Mouse (Mus musculus) embryonic facial prominence, embryonic 15.5 days (tissue): Measurements from ENCODE around the gene Efna5. TPM values are rescaled to one million over a fixed set of nuclear protein-coding genes. Genes with fewer than 3 reads are reported as not detected.

Experiments
- ATAC-seq: fragments of 200-750 bp; cut with Nextera tagmentation; 2 replicates; pipeline ENCODE4 v1.8.0; 2017; ENCODE audit warnings: low read depth, moderate TSS enrichment; ENCODE audit not compliant: insufficient number of reproducible peaks, low FRiP score, low TSS enrichment
- H3K27ac ChIP-seq: fragments of 300-500 bp; sonication (generic); replicated peaks from 2 replicates; pipeline ENCODE4 v1.5.1; 2015; ENCODE audit warnings: mild to moderate bottlenecking, inconsistent platforms
- H3K27me3 ChIP-seq: fragments of 300-500 bp; sonication (generic); 2 replicates; pipeline ENCODE4 v1.6.1; 2015; ENCODE audit warnings: inconsistent platforms
- H3K36me3 ChIP-seq: fragments of 300-500 bp; sonication (generic); 2 replicates; pipeline ENCODE4 v1.6.1; 2015; ENCODE audit warnings: mild to moderate bottlenecking, inconsistent platforms
- H3K4me1 ChIP-seq: fragments of 300-500 bp; sonication (generic); 2 replicates; pipeline ENCODE4 v1.6.1; 2015; ENCODE audit warnings: inconsistent platforms
- H3K4me2 ChIP-seq: fragments of 300-500 bp; sonication (generic); replicated peaks from 2 replicates; pipeline ENCODE4 v1.6.1; 2015; ENCODE audit warnings: mild to moderate bottlenecking, inconsistent platforms
- H3K4me3 ChIP-seq: fragments of 300-500 bp; sonication (generic); replicated peaks from 2 replicates; pipeline ENCODE4 v1.5.1; 2015; ENCODE audit warnings: mild to moderate bottlenecking, inconsistent platforms
- H3K9ac ChIP-seq: fragments of 300-500 bp; sonication (generic); 2 replicates; pipeline ENCODE4 v1.6.1; 2015; ENCODE audit warnings: inconsistent platforms
- H3K9me3 ChIP-seq: fragments of 300-500 bp; sonication (generic); replicated peaks from 2 replicates; pipeline ENCODE4 v1.6.1; 2016; ENCODE audit warnings: inconsistent platforms
- WGBS: fragments of 180-500 bp; shearing (Covaris S2); methylation state at CpG from one replicate; pipeline ENCODE4 v1.1.7; 2015; 5-methylcytosine and 5-hydroxymethylcytosine counted together
- polyA plus RNA-seq: library from polyadenylated mRNA; unstranded; fragments of >200 nt; fragmentation: Nextera tagmentation; extraction: Ambion mirVana; gene quantifications from 2 replicates; pipeline ENCODE4 v1.2.1, GENCODE M21; 2015

The Efna5 gene
- polyA plus RNA-seq, 1 experiment from 2014 or later: 71.9 TPM

GRCm38 (mm10) chr17:62624804-62625645 is 256.1 kb downstream of the Efna5 start:
- Histone ChIP-seq H3K4me1 (peaks cover 16% of the 10 kb centered on the region), H3K27me3 (no peaks in the 10 kb centered on the region), H3K9ac (no peak overlapping the region), H3K4me3 (no peak overlapping the region), H3K27ac (no peak overlapping the region), H3K9me3 (no peaks in the 10 kb centered on the region), H3K36me3 (no peaks in the 10 kb centered on the region), H3K4me2 (no peak overlapping the region)
- WGBS: 57% methylated on average over 8 of the region's 8 CpGs
- ATAC-seq: no peak

- Histone ChIP-seq H3K4me1 (peaks cover 16% of the 10 kb centered on the region), H3K36me3 (no peaks in the 10 kb centered on the region), H3K27ac (no peak overlapping the region), H3K4me2 (no peak overlapping the region), H3K4me3 (no peak overlapping the region), H3K9me3 (no peaks in the 10 kb centered on the region), H3K9ac (no peak overlapping the region), H3K27me3 (no peaks in the 10 kb centered on the region)
- ATAC-seq: no peak
- 76% methylated on average over 3 of the region's 3 CpGs for whole genome bisulfite sequencing
Observed at GRCm38 (mm10) chr17:62623224-62623623, 257.9 kb downstream of the Efna5 start.

GRCm38 (mm10) chr17:62622481-62622880 is 258.6 kb downstream of the Efna5 start:
- no peaks in the 10 kb centered on the region for H3K36me3 ChIP-seq
- ATAC-seq: no peak
- 85% methylated on average over 4 of the region's 4 CpGs for WGBS

GRCm38 (mm10) chr17:62615159-62615558 is 266.0 kb downstream of the Efna5 start:
- no peak for ATAC-seq
- Histone ChIP-seq H3K27me3 (no peaks in the 10 kb centered on the region), H3K27ac (no peak overlapping the region), H3K9me3 (no peaks in the 10 kb centered on the region), H3K9ac (no peak overlapping the region), H3K4me2 (no peak overlapping the region), H3K36me3 (no peaks in the 10 kb centered on the region), H3K4me3 (no peak overlapping the region), H3K4me1 (peaks cover 14% of the 10 kb centered on the region; the same call in 1 of the 2 replicates)
- 62% methylated on average over 6 of the region's 6 CpGs for WGBS

More at GRCm38 (mm10) chr17:62622481-62622880, 258.6 kb downstream of the Efna5 start:
- peaks cover 16% of the 10 kb centered on the region for H3K4me1 ChIP-seq
- H3K27me3 ChIP-seq: no peaks in the 10 kb centered on the region
- H3K4me3 ChIP-seq: no peak overlapping the region
- no peaks in the 10 kb centered on the region for H3K9me3 ChIP-seq
- H3K4me2 ChIP-seq: no peak overlapping the region
- H3K9ac ChIP-seq: no peak overlapping the region
- H3K27ac ChIP-seq: no peak overlapping the region

GRCm38 (mm10) chr17:62614708-62615107 is 266.4 kb downstream of the Efna5 start:
- peaks cover 14% of the 10 kb centered on the region; the same call in 1 of the 2 replicates for H3K4me1 ChIP-seq
- no peaks in the 10 kb centered on the region for H3K9me3 ChIP-seq
- H3K27me3 ChIP-seq: no peaks in the 10 kb centered on the region
- no peak overlapping the region for H3K4me3 ChIP-seq
- ATAC-seq: no peak
- H3K4me2 ChIP-seq: peak overlapping the region; percentile 10; the same call in 1 of the 2 replicates
- no peak overlapping the region for H3K9ac ChIP-seq
- no peak overlapping the region; the same call in 1 of the 2 replicates for H3K27ac ChIP-seq
- WGBS: 19% methylated on average over 6 of the region's 6 CpGs
- H3K36me3 ChIP-seq: no peaks in the 10 kb centered on the region

GRCm38 (mm10) chr17:62614237-62614636 is 266.9 kb downstream of the Efna5 start:
- peak overlapping the region; percentile 10; the same call in 1 of the 2 replicates for H3K4me2 ChIP-seq
- no peak overlapping the region for H3K4me3 ChIP-seq
- H3K27ac ChIP-seq: no peak overlapping the region
- H3K9me3 ChIP-seq: no peaks in the 10 kb centered on the region
- 15% methylated on average over 8 of the region's 8 CpGs for WGBS
- H3K9ac ChIP-seq: no peak overlapping the region
- H3K36me3 ChIP-seq: no peaks in the 10 kb centered on the region
- H3K27me3 ChIP-seq: no peaks in the 10 kb centered on the region
- no peak for ATAC-seq
- peaks cover 14% of the 10 kb centered on the region; the same call in 1 of the 2 replicates for H3K4me1 ChIP-seq

GRCm38 (mm10) chr17:62613232-62613631 is 267.9 kb downstream of the Efna5 start:
- Histone ChIP-seq H3K27me3 (no peaks in the 10 kb centered on the region), H3K36me3 (no peaks in the 10 kb centered on the region), H3K4me1 (peaks cover 14% of the 10 kb centered on the region; the same call in 1 of the 2 replicates), H3K9me3 (no peaks in the 10 kb centered on the region), H3K4me2 (no peak overlapping the region), H3K4me3 (no peak overlapping the region), H3K9ac (no peak overlapping the region), H3K27ac (no peak overlapping the region)
- no peak for ATAC-seq
- WGBS: 85% methylated on average over 11 of the region's 11 CpGs

- H3K9me3 ChIP-seq: no peaks in the 10 kb centered on the region
- no peaks in the 10 kb centered on the region; the same call in 1 of the 2 replicates for H3K4me1 ChIP-seq
- no peak overlapping the region for H3K9ac ChIP-seq
- H3K4me2 ChIP-seq: no peak overlapping the region
- no peaks in the 10 kb centered on the region for H3K27me3 ChIP-seq
- H3K27ac ChIP-seq: no peak overlapping the region
- ATAC-seq: no peak
- H3K4me3 ChIP-seq: no peak overlapping the region
- H3K36me3 ChIP-seq: no peaks in the 10 kb centered on the region
- WGBS: 48% methylated on average over 8 of the region's 8 CpGs
Observed at GRCm38 (mm10) chr17:62608145-62608544, 273.0 kb downstream of the Efna5 start.

- Histone ChIP-seq H3K36me3 (no peaks in the 10 kb centered on the region), H3K9me3 (no peaks in the 10 kb centered on the region), H3K4me3 (no peak overlapping the region), H3K27me3 (no peaks in the 10 kb centered on the region), H3K9ac (no peak overlapping the region), H3K4me1 (no peaks in the 10 kb centered on the region; the same call in 1 of the 2 replicates), H3K27ac (no peak overlapping the region), H3K4me2 (no peak overlapping the region)
- ATAC-seq: no peak
- 75% methylated on average over 18 of the region's 18 CpGs for WGBS
Observed at GRCm38 (mm10) chr17:62607304-62607914, 273.7 kb downstream of the Efna5 start.

GRCm38 (mm10) chr17:62606681-62607080 is 274.4 kb downstream of the Efna5 start:
- H3K27me3 ChIP-seq: no peaks in the 10 kb centered on the region
- H3K27ac ChIP-seq: no peak overlapping the region
- H3K9ac ChIP-seq: no peak overlapping the region
- H3K9me3 ChIP-seq: no peaks in the 10 kb centered on the region
- no peak overlapping the region for H3K4me3 ChIP-seq
- H3K4me2 ChIP-seq: no peak overlapping the region
- ATAC-seq: no peak
- H3K4me1 ChIP-seq: no peaks in the 10 kb centered on the region; the same call in 1 of the 2 replicates
- WGBS: 80% methylated on average over 6 of the region's 6 CpGs
- 0 out of 2 replicates have a peak, but pooled peaks cover 4% of the 10 kb centered on the region for H3K36me3 ChIP-seq

- no peak for ATAC-seq
- Histone ChIP-seq H3K9ac (no peak overlapping the region), H3K36me3 (0 out of 2 replicates have a peak, but pooled peaks cover 4% of the 10 kb centered on the region), H3K4me1 (peaks cover 8% of the 10 kb centered on the region; the same call in 1 of the 2 replicates), H3K4me3 (no peak overlapping the region), H3K9me3 (no peaks in the 10 kb centered on the region), H3K27ac (no peak overlapping the region), H3K27me3 (no peaks in the 10 kb centered on the region), H3K4me2 (no peak overlapping the region)
- WGBS: 44% methylated on average over 5 of the region's 5 CpGs
Observed at GRCm38 (mm10) chr17:62604309-62604708, 276.8 kb downstream of the Efna5 start.
